Mouse (Mus musculus): ENCODE data around the gene Cachd1.

DNA sequence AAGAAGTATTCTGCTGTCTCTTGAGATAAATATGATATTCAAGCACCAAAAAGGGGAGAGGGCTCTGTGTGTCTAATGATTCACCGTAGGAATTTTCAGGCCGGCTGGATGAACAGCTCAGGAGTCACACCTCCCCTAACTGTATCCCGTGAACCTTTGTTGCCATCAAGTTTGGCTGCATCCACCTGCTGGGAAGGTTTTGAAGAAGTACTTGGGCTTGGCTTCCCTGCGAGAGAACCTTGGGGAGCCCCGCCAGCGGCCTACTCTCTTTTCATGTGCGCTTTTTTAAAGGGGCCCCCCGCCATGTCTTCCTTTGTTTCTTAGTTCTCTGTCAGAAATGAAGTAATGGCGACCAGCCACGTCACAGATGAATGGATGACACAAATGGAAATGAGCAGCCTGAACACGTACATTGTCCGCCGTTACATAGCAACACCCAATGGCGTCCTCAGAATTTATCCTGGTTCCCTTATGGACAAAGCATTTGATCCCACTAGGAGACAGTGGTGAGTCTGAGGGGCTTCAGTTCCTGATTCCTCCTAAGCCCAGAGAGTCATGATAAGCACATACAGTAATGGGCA lies 198.1 kb downstream of the Cachd1 start:
- TF ChIP-seq CTCF (IDR thresholded peaks at IDR 0.05; ENCODE audit: low read depth, low read length) = no peak
- TF ChIP-seq POLR2A (IDR thresholded peaks at IDR 0.05; ENCODE audit: extremely low read depth, insufficient read depth, low read length) = no peak
